Mouse (Mus musculus) embryonic facial prominence, embryonic 12.5 days (tissue): ENCODE measurements around the gene Cpvl. TPM values are rescaled to one million over a fixed set of nuclear protein-coding genes. Genes with fewer than 3 reads are reported as not detected.

Source experiments
- ATAC-seq: fragments of 200-750 bp; cut with Nextera tagmentation; 2 replicates; pipeline ENCODE4 v1.8.0; 2017; ENCODE audit not compliant: insufficient number of reproducible peaks, insufficient read depth, low FRiP score, low TSS enrichment
- H3K27ac ChIP-seq: fragments of 300-500 bp; sonication (generic); 2 replicates; pipeline ENCODE4 v1.5.1; 2016; ENCODE audit warnings: mild to moderate bottlenecking
- H3K27me3 ChIP-seq: fragments of 300-500 bp; sonication (generic); 2 replicates; pipeline ENCODE4 v1.6.1; 2016; ENCODE audit warnings: mild to moderate bottlenecking, moderate library complexity
- H3K36me3 ChIP-seq: fragments of 300-500 bp; sonication (generic); 2 replicates; pipeline ENCODE4 v1.6.1; 2016; ENCODE audit warnings: mild to moderate bottlenecking
- H3K4me1 ChIP-seq: fragments of 300-500 bp; sonication (generic); 2 replicates; pipeline ENCODE4 v1.6.1; 2016
- H3K4me2 ChIP-seq: fragments of 300-500 bp; sonication (generic); replicated peaks from 2 replicates; pipeline ENCODE4 v1.6.1; 2016; ENCODE audit warnings: mild to moderate bottlenecking, moderate library complexity
- H3K4me3 ChIP-seq: fragments of 300-500 bp; sonication (generic); 2 replicates; pipeline ENCODE4 v1.5.1; 2016; ENCODE audit warnings: mild to moderate bottlenecking
- H3K9ac ChIP-seq: fragments of 300-500 bp; sonication (generic); 2 replicates; pipeline ENCODE4 v1.6.1; 2016; ENCODE audit warnings: mild to moderate bottlenecking, moderate library complexity
- H3K9me3 ChIP-seq: fragments of 300-500 bp; sonication (generic); 2 replicates; pipeline ENCODE4 v1.6.1; 2016; ENCODE audit warnings: mild to moderate bottlenecking, moderate library complexity
- WGBS: fragments of 180-500 bp; shearing (Covaris S2); methylation state at CpG from one replicate; pipeline ENCODE4 v1.1.7; 2016; 5-methylcytosine and 5-hydroxymethylcytosine counted together
- polyA plus RNA-seq: library from polyadenylated mRNA; unstranded; fragments of >200 nt; fragmentation: Nextera tagmentation; extraction: Ambion mirVana; gene quantifications from 2 replicates; pipeline ENCODE4 v1.2.1, GENCODE M21; 2016

The Cpvl gene
- polyA plus RNA-seq, 1 experiment from 2014 or later: not detected

- Histone ChIP-seq H3K9me3 (no peaks in the 10 kb centered on the region), H3K4me2 (no peak overlapping the region), H3K4me3 (no peak overlapping the region), H3K36me3 (no peaks in the 10 kb centered on the region), H3K27ac (no peak overlapping the region), H3K27me3 (no peaks in the 10 kb centered on the region), H3K4me1 (peaks cover 39% of the 10 kb centered on the region), H3K9ac (no peak overlapping the region)
- 85% methylated on average over 8 of the region's 8 CpGs for WGBS
- no peak for ATAC-seq
Observed at GRCm38 (mm10) chr6:53879567-53879966, 98.9 kb downstream of the Cpvl start.

GRCm38 (mm10) chr6:53874881-53875429, 103.5 kb downstream of the Cpvl start:
- Histone ChIP-seq H3K4me1 (peaks cover 10% of the 10 kb centered on the region; the same call in 1 of the 2 replicates), H3K27ac (no peak overlapping the region), H3K4me3 (no peak overlapping the region), H3K27me3 (no peaks in the 10 kb centered on the region), H3K36me3 (no peaks in the 10 kb centered on the region), H3K9me3 (no peaks in the 10 kb centered on the region), H3K4me2 (no peak overlapping the region), H3K9ac (no peak overlapping the region)
- no peak for ATAC-seq
- 87% methylated on average over 9 of the region's 9 CpGs for WGBS

- WGBS: 89% methylated on average over 6 of the region's 6 CpGs
- no peak overlapping the region for H3K9ac ChIP-seq
- H3K4me2 ChIP-seq: no peak overlapping the region
- H3K27me3 ChIP-seq: no peaks in the 10 kb centered on the region
- H3K36me3 ChIP-seq: no peaks in the 10 kb centered on the region
- ATAC-seq: no peak
- H3K4me1 ChIP-seq: peaks cover 10% of the 10 kb centered on the region; the same call in 1 of the 2 replicates
- H3K4me3 ChIP-seq: no peak overlapping the region
- H3K9me3 ChIP-seq: no peaks in the 10 kb centered on the region
- H3K27ac ChIP-seq: no peak overlapping the region
Observed at GRCm38 (mm10) chr6:53871903-53872302, 106.6 kb downstream of the Cpvl start.

GRCm38 (mm10) chr6:53863011-53863410, 115.5 kb downstream of the Cpvl start:
- Histone ChIP-seq H3K4me2 (no peak overlapping the region), H3K27me3 (no peaks in the 10 kb centered on the region), H3K4me3 (no peak overlapping the region), H3K9me3 (no peaks in the 10 kb centered on the region), H3K36me3 (no peaks in the 10 kb centered on the region), H3K27ac (no peak overlapping the region), H3K4me1 (peaks cover 5% of the 10 kb centered on the region; the same call in 1 of the 2 replicates), H3K9ac (no peak overlapping the region)
- WGBS: 58% methylated on average over 2 of the region's 2 CpGs
- no peak for ATAC-seq

- 26% methylated on average over 1 of the region's 1 CpGs for WGBS
- ATAC-seq: no peak
Observed at GRCm38 (mm10) chr6:53859106-53859505, 119.4 kb downstream of the Cpvl start.

GRCm38 (mm10) chr6:53857822-53858221, 120.6 kb downstream of the Cpvl start:
- Histone ChIP-seq H3K27me3 (no peaks in the 10 kb centered on the region), H3K9ac (no peak overlapping the region), H3K9me3 (no peaks in the 10 kb centered on the region), H3K4me1 (peaks cover 16% of the 10 kb centered on the region; the same call in 1 of the 2 replicates), H3K4me3 (no peak overlapping the region), H3K36me3 (no peaks in the 10 kb centered on the region), H3K4me2 (no peak overlapping the region), H3K27ac (peak overlapping the region; percentile 30; the same call in 1 of the 2 replicates)
- WGBS: 40% methylated on average over 7 of the region's 7 CpGs
- no peak for ATAC-seq

More at GRCm38 (mm10) chr6:53859106-53859505, 119.4 kb downstream of the Cpvl start:
- Histone ChIP-seq H3K27ac (no peak overlapping the region), H3K4me3 (no peak overlapping the region), H3K9me3 (no peaks in the 10 kb centered on the region), H3K36me3 (no peaks in the 10 kb centered on the region), H3K9ac (no peak overlapping the region), H3K4me2 (no peak overlapping the region), H3K4me1 (peaks cover 16% of the 10 kb centered on the region; the same call in 1 of the 2 replicates), H3K27me3 (no peaks in the 10 kb centered on the region)

- no peak overlapping the region for H3K4me2 ChIP-seq
- H3K9ac ChIP-seq: no peak overlapping the region
- H3K4me1 ChIP-seq: peaks cover 16% of the 10 kb centered on the region; the same call in 1 of the 2 replicates
- H3K27ac ChIP-seq: peak overlapping the region; percentile 32; the same call in 1 of the 2 replicates
- no peak for ATAC-seq
- H3K27me3 ChIP-seq: no peaks in the 10 kb centered on the region
- H3K36me3 ChIP-seq: no peaks in the 10 kb centered on the region
- no peaks in the 10 kb centered on the region for H3K9me3 ChIP-seq
- 71% methylated on average over 2 of the region's 2 CpGs for WGBS
- H3K4me3 ChIP-seq: no peak overlapping the region
Observed at GRCm38 (mm10) chr6:53856775-53857174, 121.7 kb downstream of the Cpvl start.

- ATAC-seq: no peak
- H3K27ac ChIP-seq: peak overlapping the region; percentile 12; the same call in 1 of the 2 replicates
- no peaks in the 10 kb centered on the region for H3K27me3 ChIP-seq
Observed at GRCm38 (mm10) chr6:53854971-53855856, 123.3 kb downstream of the Cpvl start.

GRCm38 (mm10) chr6:53854226-53854625, 124.2 kb downstream of the Cpvl start:
- H3K27ac ChIP-seq: 0 out of 2 replicates have a peak overlapping the region, but pooled peaks have one; percentile 36
- ATAC-seq: no peak

More at GRCm38 (mm10) chr6:53854971-53855856, 123.3 kb downstream of the Cpvl start:
- H3K9ac ChIP-seq: no peak overlapping the region
- no peak overlapping the region for H3K4me2 ChIP-seq
- WGBS: 78% methylated on average over 12 of the region's 12 CpGs
- H3K4me3 ChIP-seq: no peak overlapping the region
- H3K4me1 ChIP-seq: peaks cover 16% of the 10 kb centered on the region; the same call in 1 of the 2 replicates
- no peaks in the 10 kb centered on the region for H3K36me3 ChIP-seq
- no peaks in the 10 kb centered on the region for H3K9me3 ChIP-seq

GRCm38 (mm10) chr6:53853546-53853945, 124.9 kb downstream of the Cpvl start:
- Histone ChIP-seq H3K4me2 (no peak overlapping the region), H3K27ac (no peak overlapping the region), H3K4me1 (peaks cover 14% of the 10 kb centered on the region; the same call in 1 of the 2 replicates), H3K9me3 (no peaks in the 10 kb centered on the region), H3K36me3 (no peaks in the 10 kb centered on the region), H3K27me3 (no peaks in the 10 kb centered on the region), H3K9ac (no peak overlapping the region), H3K4me3 (no peak overlapping the region)
- ATAC-seq: no peak
- 88% methylated on average over 3 of the region's 3 CpGs for WGBS

More at GRCm38 (mm10) chr6:53854226-53854625, 124.2 kb downstream of the Cpvl start:
- H3K27me3 ChIP-seq: no peaks in the 10 kb centered on the region
- peaks cover 16% of the 10 kb centered on the region; the same call in 1 of the 2 replicates for H3K4me1 ChIP-seq
- no peak overlapping the region for H3K4me3 ChIP-seq
- no peak overlapping the region for H3K4me2 ChIP-seq
- H3K36me3 ChIP-seq: no peaks in the 10 kb centered on the region
- 84% methylated on average over 2 of the region's 2 CpGs for WGBS
- no peaks in the 10 kb centered on the region for H3K9me3 ChIP-seq
- no peak overlapping the region for H3K9ac ChIP-seq

GRCm38 (mm10) chr6:53844626-53845025, 133.8 kb downstream of the Cpvl start:
- H3K36me3 ChIP-seq: no peaks in the 10 kb centered on the region
- no peak overlapping the region for H3K27ac ChIP-seq
- no peak overlapping the region for H3K4me3 ChIP-seq
- no peaks in the 10 kb centered on the region for H3K27me3 ChIP-seq
- 96% methylated on average over 17 of the region's 17 CpGs for WGBS
- 0 out of 2 replicates have a peak, but pooled peaks cover 8% of the 10 kb centered on the region for H3K4me1 ChIP-seq
- H3K4me2 ChIP-seq: no peak overlapping the region
- H3K9me3 ChIP-seq: no peaks in the 10 kb centered on the region
- H3K9ac ChIP-seq: no peak overlapping the region
- no peak for ATAC-seq
